Mouse (Mus musculus) liver, embryonic 14.5 days (tissue): Measurements from ENCODE around the gene Tor4a. TPM values are rescaled to one million over a fixed set of nuclear protein-coding genes. Genes with fewer than 3 reads are reported as not detected.

Experiments used
- ATAC-seq: fragments of 200-750 bp; cut with Nextera tagmentation; 2 replicates; pipeline ENCODE4 v1.8.0; 2017; ENCODE audit warnings: moderate number of reproducible peaks, mild to moderate bottlenecking, moderate library complexity; ENCODE audit not compliant: insufficient read depth
- DNase-seq, 3 experiments: peaks; one replicate each; pipeline ENCODE4 v3.0.0-alpha.2; 2012 to 2013; ENCODE audit warnings: low read depth in 3 of 3, low spot score in 3 of 3
- H3K27ac ChIP-seq: fragments of 300-500 bp; sonication (generic); 2 replicates; pipeline ENCODE4 v1.5.1; 2014; ENCODE audit warnings: moderate library complexity, mild to moderate bottlenecking, control low read depth, inconsistent platforms
- H3K27me3 ChIP-seq: fragments of 300-500 bp; sonication (generic); 2 replicates; pipeline ENCODE4 v1.6.1; 2014; ENCODE audit warnings: mild to moderate bottlenecking, low read length, moderate library complexity; ENCODE audit not compliant: control insufficient read depth, insufficient read depth
- H3K36me3 ChIP-seq: fragments of 300-500 bp; sonication (generic); replicated peaks from 2 replicates; pipeline ENCODE4 v1.6.1; 2014; ENCODE audit warnings: low read depth; ENCODE audit not compliant: control insufficient read depth, insufficient read depth
- H3K4me1 ChIP-seq, 2 experiments: fragments of 200-500 bp in 1 of 2; fragments of 300-500 bp in 1 of 2; sonication (generic) in 1 of 2; replicated peaks; 2 replicates each; pipeline ENCODE4 v1.6.1; 2012 to 2014; ENCODE audit warnings: antibody characterized with exemption in 1 of 2, inconsistent platforms in 1 of 2, low read length in 1 of 2; ENCODE audit not compliant: control insufficient read depth in 2 of 2, insufficient read depth in 2 of 2
- H3K4me2 ChIP-seq: fragments of 300-500 bp; sonication (generic); 2 replicates; pipeline ENCODE4 v1.6.1; 2014; ENCODE audit warnings: low read depth, mild to moderate bottlenecking, control low read depth, moderate library complexity
- H3K4me3 ChIP-seq, 2 experiments: fragments of 200-500 bp in 1 of 2; fragments of 300-500 bp in 1 of 2; sonication (generic) in 1 of 2; 2 replicates each; pipeline ENCODE4 v1.5.1; 2012 to 2014; ENCODE audit warnings: low read depth in 2 of 2, low read length in 2 of 2, mild to moderate bottlenecking in 2 of 2, control low read depth in 1 of 2, inconsistent platforms in 1 of 2, moderate library complexity in 1 of 2; ENCODE audit not compliant: insufficient read depth in 1 of 2
- H3K9ac ChIP-seq: fragments of 300-500 bp; sonication (generic); replicated peaks from 2 replicates; pipeline ENCODE4 v1.6.1; 2014; ENCODE audit warnings: mild to moderate bottlenecking, control low read depth, moderate library complexity
- H3K9me3 ChIP-seq: fragments of 300-500 bp; sonication (generic); 2 replicates; pipeline ENCODE4 v1.6.1; 2016; ENCODE audit warnings: low read length, mixed read lengths; ENCODE audit not compliant: control insufficient read depth
- CTCF ChIP-seq: IDR thresholded peaks from 2 replicates; pipeline ENCODE4 v1.5.1; 2016; ENCODE audit warnings: antibody characterized with exemption, low read depth, control low read depth
- EP300 ChIP-seq: IDR thresholded peaks from 2 replicates; pipeline ENCODE4 v1.6.1; 2016; ENCODE audit warnings: antibody characterized with exemption, low read depth
- WGBS: fragments of 180-500 bp; shearing (Covaris S2); extraction: QIAGEN DNeasy Blood & Tissue Kit; methylation state at CpG from one replicate; pipeline ENCODE4 v1.1.7; 2014; ENCODE audit not compliant: insufficient replicate concordance; 5-methylcytosine and 5-hydroxymethylcytosine counted together
- polyA plus RNA-seq, 2 experiments: library from polyadenylated mRNA; depleted of rRNA in 1 of 2; stranded (reverse) in 1 of 2; unstranded in 1 of 2; fragments of >200 nt; fragmentation: Nextera tagmentation in 1 of 2; extraction: Ambion mirVana in 1 of 2; gene quantifications; 2 replicates each; pipeline versions ENCODE4 v1.2.1 to v1.2.3; 2012 to 2014

Gene Tor4a
- polyA plus RNA-seq, 2 experiments, result 3.7 to 4.9 TPM

DNA sequence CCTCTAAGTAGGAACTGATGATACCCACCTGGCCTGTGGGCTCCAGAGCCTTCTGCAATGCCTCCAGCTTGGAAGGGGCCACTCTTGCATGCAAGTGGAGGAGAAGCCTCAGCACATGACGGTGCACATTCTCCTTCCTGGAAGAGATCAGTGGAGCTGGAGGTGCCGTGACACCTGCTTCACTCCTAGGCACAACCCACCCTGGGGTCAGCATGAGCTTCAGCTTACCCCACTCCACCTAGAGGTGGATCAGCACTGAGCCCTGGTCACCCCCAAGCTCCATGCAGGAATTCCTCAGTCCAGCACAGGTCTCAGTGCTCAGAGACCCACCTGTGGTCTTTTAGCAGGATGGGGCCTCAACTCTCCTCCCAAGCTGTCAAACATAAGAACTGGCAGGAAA, 3.9 kb upstream of the Tor4a start:
- no peak for TF ChIP-seq CTCF
- no peak for TF ChIP-seq EP300
- Histone ChIP-seq H3K4me2 (no peak overlapping the region), H3K9ac (no peak overlapping the region), H3K4me3 (no peak overlapping the region), H3K36me3 (peaks cover 55% of the 10 kb centered on the region), H3K27me3 (no peaks in the 10 kb centered on the region), H3K27ac (no peak overlapping the region), H3K9me3 (no peaks in the 10 kb centered on the region), H3K4me1 (peaks cover 7 to 8% of the 10 kb centered on the region in 2 experiments; a peak in 3 of 4 replicates)
- DNase-seq, result no peak
- WGBS, result 74% methylated on average over 2 of the region's 2 CpGs
- no peak for ATAC-seq

DNA sequence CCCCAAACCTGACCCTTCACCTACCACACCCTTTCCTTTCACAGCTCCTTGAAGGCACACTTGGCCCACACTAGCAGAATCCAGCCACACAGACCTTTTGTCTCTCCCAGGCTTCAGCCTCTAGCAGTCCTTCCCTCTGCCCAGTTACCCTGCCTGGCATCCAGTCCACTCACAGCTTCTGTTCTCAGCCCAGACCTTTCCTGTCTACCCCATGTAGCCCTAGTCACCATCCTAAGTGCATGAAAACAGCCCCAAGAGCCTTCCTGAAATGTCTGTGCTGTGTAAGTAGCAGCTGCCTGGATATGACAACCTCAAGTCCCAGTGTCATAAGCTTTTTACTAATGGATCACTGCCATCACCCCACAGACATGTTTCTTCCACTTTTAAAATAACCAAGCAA, 1.3 kb upstream of the Tor4a start:
- no peak for TF ChIP-seq EP300
- no peak for TF ChIP-seq CTCF
- no peak for DNase-seq
- Histone ChIP-seq H3K27me3 (no peaks in the 10 kb centered on the region), H3K4me2 (no peak overlapping the region), H3K9me3 (no peaks in the 10 kb centered on the region), H3K9ac (no peak overlapping the region), H3K4me3 (no peak overlapping the region), H3K27ac (no peak overlapping the region), H3K36me3 (peaks cover 38% of the 10 kb centered on the region), H3K4me1 (peaks cover 8 to 14% of the 10 kb centered on the region in 2 experiments)
- ATAC-seq, result no peak

DNA sequence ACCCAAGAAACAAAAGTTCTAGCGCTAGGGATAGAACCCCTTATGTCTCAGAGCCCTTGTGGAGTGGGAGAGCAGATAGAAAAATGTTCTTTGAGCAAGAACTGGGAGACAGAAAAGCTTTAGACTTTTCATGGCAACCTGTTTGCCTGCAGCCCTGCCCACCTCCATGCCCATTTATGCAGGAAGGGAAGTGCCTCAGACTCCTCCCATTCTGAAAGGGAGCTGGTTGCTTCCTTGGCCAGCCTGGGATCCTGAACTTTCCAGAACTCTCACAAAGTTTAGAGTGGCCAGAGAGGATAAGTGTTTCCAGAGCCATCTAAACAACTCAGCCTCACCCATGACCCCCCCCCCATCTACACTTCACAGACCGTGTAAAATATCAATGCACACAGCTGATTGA, 505 bp upstream of the Tor4a start:
- peaks cover 30% of the 10 kb centered on the region for H3K36me3 ChIP-seq
- ATAC-seq (no peak), DNase-seq (no peak)
- H3K9me3 ChIP-seq, result no peaks in the 10 kb centered on the region
- no peak overlapping the region for H3K9ac ChIP-seq
- peaks cover 8 to 14% of the 10 kb centered on the region in 2 experiments for H3K4me1 ChIP-seq
- peak overlapping the region; percentile 63 for H3K4me2 ChIP-seq
- peak overlapping the region; percentile 77 for H3K27ac ChIP-seq
- H3K27me3 ChIP-seq, result no peaks in the 10 kb centered on the region
- TF ChIP-seq CTCF (no peak), EP300 (no peak)
- WGBS, result 21% methylated on average over 2 of the region's 2 CpGs
- H3K4me3 ChIP-seq, result no peak overlapping the region

DNA sequence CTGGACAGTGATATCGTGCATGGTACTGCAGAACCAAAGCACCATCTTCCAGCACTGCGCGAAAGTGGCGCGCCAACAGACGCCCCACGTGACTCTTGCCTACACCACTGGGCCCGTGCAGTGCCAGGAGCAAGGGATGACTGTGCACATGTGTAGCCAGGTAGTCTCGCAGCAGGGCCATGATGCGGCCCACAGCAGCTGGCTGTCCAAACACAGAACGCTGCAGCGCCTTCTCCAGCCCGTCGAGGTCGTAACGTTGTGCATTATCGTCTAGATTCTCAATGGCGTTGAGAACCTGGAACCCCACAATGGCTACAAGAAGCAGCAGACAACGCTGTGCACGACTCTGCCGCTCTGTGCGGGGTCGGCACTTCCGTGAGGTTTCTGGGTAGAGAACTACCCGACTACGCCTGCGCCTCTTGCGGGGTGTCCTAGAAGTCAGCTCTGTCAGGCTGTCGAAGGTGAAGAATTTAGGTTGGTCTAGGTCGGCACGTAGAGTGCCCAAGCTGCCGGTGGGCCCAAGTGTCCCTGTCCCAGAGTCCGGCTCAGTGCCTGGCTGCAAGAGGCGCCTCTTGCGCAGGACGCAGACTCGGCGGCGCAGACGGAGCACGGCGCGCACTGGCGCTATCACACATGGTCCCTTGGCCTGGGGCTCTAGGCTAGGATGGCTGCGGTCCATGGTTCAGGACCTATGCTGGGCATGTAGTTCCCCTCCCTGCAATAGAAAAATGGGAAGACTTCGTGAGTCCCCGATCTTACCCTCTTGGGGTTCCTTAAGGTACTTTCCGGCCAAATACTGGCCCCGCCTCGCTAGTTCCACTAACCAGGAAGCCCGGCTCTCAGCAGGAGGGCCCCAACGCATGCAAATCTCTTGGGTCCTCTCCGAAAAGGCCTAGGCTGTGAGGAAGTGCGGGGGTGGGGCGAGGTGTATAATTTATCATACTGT, 1.2 kb downstream of the Tor4a start:
- H3K27me3 ChIP-seq, result no peaks in the 10 kb centered on the region
- no peak for TF ChIP-seq EP300
- TF ChIP-seq CTCF, result no peak
- H3K4me2 ChIP-seq, result peak overlapping the region; percentile 63
- H3K36me3 ChIP-seq, result peaks cover 13% of the 10 kb centered on the region
- WGBS, result 4% methylated on average over 55 of the region's 55 CpGs
- H3K9me3 ChIP-seq, result no peaks in the 10 kb centered on the region
- DNase-seq, result no peak
- peak overlapping the region; percentile 77 for H3K27ac ChIP-seq
- peak overlapping the region; percentile 48 to 52 for H3K4me3 ChIP-seq
- H3K4me1 ChIP-seq, result peaks cover 8 to 14% of the 10 kb centered on the region in 2 experiments
- peak; percentile 64 for ATAC-seq
- peak overlapping the region; percentile 62 for H3K9ac ChIP-seq

DNA sequence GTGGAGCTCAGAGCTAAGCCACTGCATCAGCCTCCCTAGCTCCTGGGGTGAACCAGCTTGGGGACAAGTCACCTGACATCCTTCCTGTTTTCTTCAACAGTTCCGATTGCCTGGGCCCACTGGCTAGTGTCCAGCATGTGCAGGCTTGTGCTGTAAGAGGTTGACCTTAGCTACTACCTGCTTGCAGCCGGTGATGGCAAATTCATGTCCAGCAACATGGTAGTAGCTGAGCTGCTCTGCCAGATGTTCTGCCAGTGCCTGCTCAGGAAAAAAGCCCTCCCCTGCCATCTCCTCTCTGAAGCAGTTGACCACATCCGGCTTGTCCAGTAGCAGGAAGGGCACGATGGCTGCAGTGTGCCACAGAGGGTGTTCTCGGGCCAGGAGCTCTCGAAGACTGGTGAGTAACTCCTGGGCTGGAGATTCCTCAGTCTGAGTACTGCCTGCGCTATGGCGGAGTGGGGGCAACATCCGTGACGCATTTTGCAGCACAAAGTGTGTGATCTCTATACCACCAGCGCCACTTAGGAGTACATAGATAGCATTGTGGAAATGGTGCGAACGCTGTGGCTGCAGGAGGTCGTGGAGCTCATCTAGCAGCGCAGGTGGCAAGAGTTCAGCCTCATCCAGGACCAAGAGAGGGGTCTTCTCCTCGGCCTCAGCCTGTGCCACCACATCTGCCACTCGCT, 2.1 kb downstream of the Tor4a start:
- TF ChIP-seq CTCF (no peak), EP300 (no peak)
- Histone ChIP-seq H3K4me2 (peak overlapping the region; percentile 63), H3K4me1 (peaks cover 8 to 14% of the 10 kb centered on the region in 2 experiments), H3K36me3 (peaks cover 4% of the 10 kb centered on the region), H3K9me3 (no peaks in the 10 kb centered on the region), H3K9ac (peak overlapping the region; percentile 34; the same call in 1 of the 2 replicates), H3K4me3 (peak overlapping the region; percentile 48 to 52), H3K27me3 (no peaks in the 10 kb centered on the region), H3K27ac (no peak overlapping the region)
- DNase-seq (no peak), ATAC-seq (no peak)
- WGBS, result 35% methylated on average over 17 of the region's 17 CpGs
